Mouse (Mus musculus) cerebellum, adult 18-20 months (tissue): ENCODE data around the gene Pram1.
"Not testable (repeated sequence)": the region's sequence is repeated elsewhere in the genome, so short reads cannot be mapped to it uniquely, and the experiment has no call there.

Experiments used
- DNase-seq, 2 experiments: peaks; one replicate each; pipeline ENCODE4 v3.0.0; 2021

The Pram1 gene

GRCm38 (mm10) chr17:33637516-33638276 lies at the start of gene Pram1:
TSS of gene Pram1 (plus strand) at chr17:33638056.
- no peak for DNase-seq

DNA sequence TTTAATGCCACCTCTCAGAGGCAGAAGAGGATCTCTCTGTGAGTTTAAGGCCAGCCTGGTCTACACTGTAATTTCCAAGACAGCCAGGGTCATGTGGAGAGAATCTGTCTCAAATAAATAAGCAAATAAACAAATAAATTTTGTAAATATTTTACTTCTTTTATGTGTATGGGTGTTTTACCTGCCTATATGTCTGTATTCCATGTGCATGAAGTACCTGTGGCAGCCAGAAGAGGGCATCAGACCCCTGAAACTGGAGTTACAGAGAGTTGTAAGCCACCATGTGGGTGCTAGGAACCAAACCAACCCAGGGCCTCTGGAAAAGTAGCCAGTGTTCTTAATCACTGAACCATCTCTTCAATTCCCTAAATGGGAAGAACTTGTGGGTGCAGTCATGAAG lies 40.6 kb upstream of the Pram1 start:
- DNase-seq: no peak

DNA sequence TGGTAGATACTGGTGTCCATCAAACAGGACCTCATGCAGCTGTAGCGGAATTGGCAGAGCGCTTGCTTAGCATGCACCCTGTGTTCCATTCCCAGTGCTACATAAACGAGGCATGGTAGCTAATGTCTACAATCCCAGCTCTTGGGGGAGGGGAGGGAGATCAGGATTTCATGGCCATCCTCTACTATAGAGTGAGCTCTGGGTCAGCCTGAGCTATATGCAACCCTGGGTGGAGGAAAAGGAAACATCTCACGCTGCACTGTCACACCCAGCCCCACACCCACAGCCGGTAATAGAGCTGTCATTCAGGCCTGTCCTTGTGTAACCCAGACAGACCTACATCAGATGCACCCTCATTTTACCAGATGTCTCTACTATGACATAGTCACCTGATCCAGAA lies 39.4 kb upstream of the Pram1 start:
- DNase-seq: no peak

- DNase-seq: no peak
Observed at GRCm38 (mm10) chr17:33599836-33600475, 37.9 kb upstream of the Pram1 start.

DNA sequence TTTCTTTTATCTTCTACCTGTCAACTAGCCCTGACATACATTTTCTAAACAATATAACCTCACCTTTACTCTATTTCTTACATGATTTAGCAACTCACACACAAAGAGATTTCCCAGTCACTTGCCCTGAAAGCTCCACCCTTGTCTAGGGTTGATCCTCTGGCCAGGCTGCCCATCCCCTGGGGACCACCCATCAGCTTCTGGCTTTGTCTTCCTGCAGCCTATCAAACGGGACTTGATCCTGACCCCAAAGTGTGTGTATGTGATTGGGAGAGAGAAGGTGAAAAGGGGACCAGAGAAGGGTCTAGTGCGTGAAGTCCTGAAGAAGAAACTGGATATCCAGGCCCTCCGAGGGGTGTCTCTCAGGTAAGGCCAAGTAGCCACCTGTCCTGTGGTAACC lies 37.0 kb upstream of the Pram1 start:
- no peak for DNase-seq

DNA sequence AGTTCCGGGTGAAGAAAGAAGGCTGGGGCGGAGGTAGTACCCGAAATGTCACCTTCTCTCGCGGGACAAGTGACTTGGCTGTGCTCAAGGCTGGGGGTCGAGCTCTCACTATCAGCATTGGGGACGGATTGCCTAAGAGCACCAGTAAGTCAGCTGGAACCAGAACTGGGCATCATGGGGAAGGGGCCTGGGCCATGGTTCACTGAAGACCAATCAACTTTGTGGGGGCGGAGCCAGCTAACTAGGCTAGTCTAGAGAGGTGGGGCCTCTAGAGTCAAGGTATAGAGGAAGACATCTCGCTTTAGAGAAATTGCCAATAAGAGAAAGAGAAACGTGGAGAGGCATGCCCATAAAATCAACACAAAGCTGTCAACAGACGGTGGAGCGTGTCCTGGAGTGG lies 35.9 kb upstream of the Pram1 start:
- no peak for DNase-seq

DNA sequence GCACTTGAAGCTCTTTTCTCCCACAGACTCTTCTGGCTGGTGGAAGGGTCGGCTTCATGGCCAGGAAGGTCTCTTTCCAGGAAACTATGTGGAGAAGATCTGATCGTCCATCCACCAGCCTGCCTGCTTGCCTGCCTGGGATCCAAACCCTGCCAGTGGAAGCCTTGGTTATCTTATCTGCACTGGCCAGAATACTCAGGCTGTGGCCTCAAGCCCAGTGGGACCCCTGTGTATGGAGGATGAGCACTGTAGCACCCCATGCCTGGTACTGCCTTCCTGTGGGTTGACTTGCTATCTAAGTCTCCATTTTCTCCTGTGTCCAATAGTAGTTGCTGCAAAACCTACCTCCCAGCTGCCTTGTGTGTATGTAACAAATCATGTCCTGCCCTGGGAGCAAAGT lies 30.6 kb upstream of the Pram1 start:
- DNase-seq: no peak

DNA sequence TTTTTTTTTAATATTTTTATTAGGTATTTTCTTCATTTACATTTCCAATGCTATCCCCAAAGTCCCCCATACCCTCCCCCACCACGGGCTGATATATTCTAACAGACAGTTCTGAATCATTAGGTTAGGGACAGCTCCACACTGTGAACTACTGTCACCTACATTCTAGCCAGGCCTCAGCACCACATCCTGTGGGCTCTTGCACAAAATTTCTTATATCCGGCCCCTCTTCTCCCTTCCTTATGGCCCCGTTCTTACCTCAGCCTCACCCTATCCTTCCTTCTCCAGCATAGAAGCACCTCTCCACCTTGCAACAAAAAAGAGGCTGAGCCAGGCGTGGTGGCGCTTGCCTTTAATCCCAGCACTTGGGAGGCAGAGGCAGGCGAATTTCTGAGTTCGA lies 27.3 kb upstream of the Pram1 start:
- no peak for DNase-seq

DNA sequence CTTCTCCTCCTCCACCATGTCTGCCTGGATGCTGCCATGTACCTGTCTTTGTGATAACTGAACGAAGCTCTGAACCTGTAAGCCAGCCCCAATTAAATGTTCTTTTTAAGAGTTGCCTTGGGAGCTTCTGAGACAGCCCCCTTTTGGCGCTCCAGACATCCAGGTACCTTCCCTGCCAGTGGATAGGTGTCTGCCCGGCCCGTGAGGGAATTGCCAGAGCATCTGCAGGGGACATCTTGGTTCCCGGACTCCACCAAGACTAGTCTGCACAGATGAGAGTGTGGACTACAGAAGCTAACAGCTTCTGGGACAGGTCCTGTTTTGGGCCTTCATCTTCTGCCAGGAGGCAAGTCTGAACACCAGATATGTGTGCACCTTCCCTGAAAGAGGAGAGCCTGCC lies 24.1 kb upstream of the Pram1 start:
- DNase-seq: not testable (repeated sequence)

- DNase-seq: no peak
Observed at GRCm38 (mm10) chr17:33627281-33627680, 10.6 kb upstream of the Pram1 start.

- DNase-seq: peak; percentile 89 to 91
Observed at GRCm38 (mm10) chr17:33628621-33629486, 9.0 kb upstream of the Pram1 start, which contains the start of gene Zfp414. TSS of gene Zfp414 (plus strand) at chr17:33629090.

GRCm38 (mm10) chr17:33629487-33630125 lies 8.2 kb upstream of the Pram1 start:
- DNase-seq: peak in 1 of 2 experiments; percentile 35

DNA sequence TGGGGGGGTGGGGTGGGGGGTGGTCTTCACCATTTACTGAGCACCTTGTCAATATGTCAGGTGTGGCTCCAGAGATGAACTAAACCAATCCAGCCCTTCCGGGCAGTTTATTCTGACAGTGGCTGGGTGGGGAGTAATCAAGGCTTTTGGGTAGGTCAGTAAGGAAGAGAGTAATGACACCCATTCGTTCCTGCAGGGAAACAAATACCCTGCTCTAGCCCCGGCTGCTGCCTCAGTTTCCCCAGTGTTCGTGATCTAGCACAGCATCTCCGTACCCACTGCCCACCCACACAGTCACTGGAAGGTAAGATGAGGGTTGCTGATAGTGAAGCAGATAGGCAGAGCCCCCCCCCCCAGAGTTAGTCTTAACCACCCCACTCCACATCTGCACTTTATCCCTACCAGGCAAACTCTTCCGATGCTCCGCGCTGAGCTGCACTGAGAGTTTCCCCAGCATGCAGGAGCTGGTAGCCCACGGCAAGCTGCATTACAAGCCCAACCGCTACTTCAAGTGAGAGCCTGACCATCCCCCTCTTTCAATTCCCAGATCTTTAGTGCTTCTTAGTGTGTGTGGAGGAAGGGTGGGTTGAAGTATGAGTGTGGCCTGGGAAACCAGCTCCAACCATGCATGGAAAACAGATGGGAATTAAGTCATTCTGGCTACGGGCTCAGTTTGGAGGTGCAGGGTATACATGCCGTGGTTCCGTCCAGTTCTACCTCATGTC lies 7.5 kb upstream of the Pram1 start:
- no peak for DNase-seq

- DNase-seq: peak in 1 of 2 experiments; percentile 23
Observed at GRCm38 (mm10) chr17:33631236-33631635, 6.6 kb upstream of the Pram1 start.

DNA sequence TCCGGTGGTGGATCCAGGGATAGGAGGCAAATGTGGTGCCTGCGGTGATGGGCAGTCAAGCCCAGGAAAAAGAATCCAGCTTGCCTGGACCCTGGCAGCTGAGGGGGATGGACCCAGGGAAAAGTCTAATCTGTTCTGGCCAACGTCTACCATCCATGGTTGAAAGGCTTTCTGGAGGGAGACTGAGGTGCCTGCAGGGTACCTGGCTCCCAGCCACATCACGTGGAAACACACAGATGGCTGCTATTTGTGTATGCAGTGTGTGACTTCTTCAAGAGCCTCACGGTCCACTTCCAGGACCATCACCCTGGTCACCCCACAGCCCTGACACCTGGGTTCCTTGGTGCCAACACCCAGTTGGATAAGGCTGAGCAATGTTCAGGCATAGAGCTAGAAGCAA lies 6.1 kb upstream of the Pram1 start:
- DNase-seq: peak; percentile 82

DNA sequence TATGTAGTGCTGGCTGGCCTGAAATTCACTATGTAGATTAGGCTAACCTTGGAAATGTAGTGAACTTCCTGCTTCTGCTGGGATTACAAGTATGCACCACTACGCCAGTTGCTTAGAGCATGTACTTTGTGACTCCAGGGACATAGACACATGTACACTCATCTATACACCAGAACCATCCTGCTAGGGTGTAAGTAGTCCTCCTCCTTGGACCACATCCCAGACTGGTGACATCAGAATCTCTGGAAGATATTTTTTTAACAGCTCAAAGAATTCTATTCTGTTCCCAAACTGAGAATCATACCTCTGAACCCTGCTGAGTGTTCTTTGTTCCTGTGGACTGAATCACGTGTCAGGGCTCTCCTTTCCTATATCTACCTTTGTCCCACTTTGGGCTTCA lies 818 bp upstream of the Pram1 start:
- no peak for DNase-seq

GRCm38 (mm10) chr17:33639743-33640142 lies 1.9 kb downstream of the Pram1 start:
- no peak for DNase-seq

DNA sequence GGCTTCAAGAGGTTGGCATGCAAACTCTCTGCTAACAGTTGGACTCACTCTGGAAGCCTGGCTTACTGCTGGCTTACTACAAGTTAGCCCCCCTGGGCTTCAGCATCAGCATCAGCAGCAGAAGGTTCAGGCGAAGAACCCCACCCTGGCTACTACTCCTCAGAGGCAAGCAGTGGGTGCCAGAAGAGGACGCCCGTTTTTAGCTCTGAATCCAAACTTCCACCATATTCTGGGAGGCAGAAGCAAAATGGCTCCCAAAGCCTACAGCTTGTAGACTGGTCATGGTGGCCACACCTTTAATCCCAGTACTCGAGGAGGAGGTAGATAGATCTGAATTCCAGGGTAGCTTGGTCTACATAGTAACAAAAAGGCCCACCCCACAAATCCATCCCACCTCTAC lies 6.2 kb downstream of the Pram1 start:
- DNase-seq: no peak

DNA sequence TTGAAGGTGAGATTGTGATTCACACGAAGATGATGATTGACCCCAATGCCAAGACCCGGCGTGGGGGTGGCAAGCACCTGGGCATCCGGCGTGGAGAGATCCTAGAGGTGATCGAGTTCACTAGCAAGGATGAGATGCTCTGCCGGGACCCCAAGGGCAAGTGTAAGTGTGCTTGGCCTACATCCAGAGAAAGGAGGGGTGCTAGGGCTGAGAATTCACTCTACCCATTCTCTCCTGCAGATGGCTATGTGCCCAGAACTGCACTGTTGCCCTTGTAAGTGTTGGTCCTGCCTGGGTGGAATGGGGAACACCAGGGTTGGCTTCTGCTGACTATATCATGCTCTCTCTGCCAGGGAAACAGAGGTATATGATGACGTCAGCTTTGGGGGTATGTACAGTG lies 7.2 kb downstream of the Pram1 start:
- no peak for DNase-seq

DNA sequence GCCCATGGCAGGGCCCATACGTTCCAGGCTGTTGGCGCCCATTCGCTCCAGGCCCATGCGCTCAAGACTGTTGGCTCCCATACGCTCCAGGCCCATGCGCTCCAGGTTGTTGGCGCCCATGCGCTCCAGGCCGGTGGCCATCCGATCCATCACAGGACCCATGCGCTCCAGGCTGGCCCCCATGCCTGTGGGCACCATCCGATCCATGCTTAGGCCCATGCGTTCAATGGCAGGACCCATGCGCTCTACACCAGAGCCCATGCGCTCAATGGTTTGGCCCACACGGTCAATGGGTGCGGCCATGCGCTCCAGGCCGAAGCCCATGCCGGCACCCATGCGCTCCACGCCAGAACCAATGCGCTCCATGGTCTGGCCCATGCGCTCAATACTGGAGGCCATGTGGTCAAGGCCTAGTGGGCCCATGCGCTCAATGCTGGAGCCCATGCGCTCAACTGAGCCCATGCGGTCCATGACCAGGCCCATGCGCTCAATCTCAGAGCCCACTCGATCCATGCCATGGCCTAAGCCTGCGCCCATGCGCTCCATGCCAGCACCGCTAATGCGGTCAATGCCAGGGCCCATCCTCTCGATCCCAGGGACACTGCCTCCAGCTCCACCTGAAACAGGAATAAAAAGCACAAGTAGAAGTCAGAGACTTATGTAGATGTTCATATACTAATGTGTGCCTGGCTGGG lies 12.1 kb downstream of the Pram1 start:
- no peak for DNase-seq

- no peak for DNase-seq
Observed at GRCm38 (mm10) chr17:33666813-33667212, 29.0 kb downstream of the Pram1 start.

DNA sequence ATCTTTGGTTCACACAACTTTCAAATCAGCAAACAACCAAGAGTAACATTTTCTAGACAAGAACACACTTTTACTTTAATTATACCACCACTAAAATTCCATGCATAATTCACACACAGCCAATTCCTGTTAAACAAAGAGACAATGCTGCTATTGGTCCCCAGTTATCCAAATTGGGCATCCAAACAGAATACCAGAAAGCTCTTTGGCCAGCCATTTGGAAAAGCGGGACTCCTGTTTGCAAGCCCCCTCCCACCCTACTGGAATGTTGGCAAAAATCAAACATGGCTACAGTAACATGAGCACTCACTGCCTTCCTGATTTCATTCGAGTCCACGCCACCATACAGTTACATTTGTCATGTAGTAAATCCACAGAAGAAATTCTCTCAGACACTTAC lies 31.8 kb downstream of the Pram1 start:
- DNase-seq: no peak
